Mouse (Mus musculus) midbrain, postnatal 0 days (tissue): Measurements from ENCODE around the gene Ankrd24. TPM values are rescaled to one million over a fixed set of nuclear protein-coding genes. Genes with fewer than 3 reads are reported as not detected.

Experiments
- ATAC-seq: fragments of 200-750 bp; cut with Nextera tagmentation; 2 replicates; pipeline ENCODE4 v1.8.0; 2017; ENCODE audit warnings: moderate number of reproducible peaks, mild to moderate bottlenecking, moderate TSS enrichment, moderate library complexity; ENCODE audit not compliant: low FRiP score
- DNase-seq: peaks from one replicate; pipeline ENCODE4 v3.0.0-alpha.2; 2015; ENCODE audit warnings: low spot score
- H3K27ac ChIP-seq: fragments of 300-500 bp; sonication (generic); 2 replicates; pipeline ENCODE4 v1.5.1; 2014; ENCODE audit warnings: low read depth, mild to moderate bottlenecking, low read length, mixed read lengths
- H3K27me3 ChIP-seq: fragments of 300-500 bp; sonication (generic); 2 replicates; pipeline ENCODE4 v1.6.1; 2014; ENCODE audit warnings: low read length, control low read depth, mixed read lengths; ENCODE audit not compliant: insufficient read depth
- H3K36me3 ChIP-seq: fragments of 300-500 bp; sonication (generic); 2 replicates; pipeline ENCODE4 v1.6.1; 2014; ENCODE audit warnings: low read length, control low read depth, mixed read lengths; ENCODE audit not compliant: insufficient read depth
- H3K4me1 ChIP-seq: fragments of 300-500 bp; sonication (generic); 2 replicates; pipeline ENCODE4 v1.6.1; 2014; ENCODE audit warnings: mild to moderate bottlenecking, control low read depth, antibody characterized with exemption, low read length, mixed read lengths; ENCODE audit not compliant: insufficient read depth
- H3K4me2 ChIP-seq: fragments of 300-500 bp; sonication (generic); 2 replicates; pipeline ENCODE4 v1.6.1; 2014; ENCODE audit warnings: low read depth, mild to moderate bottlenecking, low read length, mixed read lengths; ENCODE audit not compliant: poor library complexity, severe bottlenecking
- H3K4me3 ChIP-seq: fragments of 300-500 bp; sonication (generic); 2 replicates; pipeline ENCODE4 v1.5.1; 2014; ENCODE audit warnings: low read depth, mild to moderate bottlenecking, low read length, moderate library complexity
- H3K9ac ChIP-seq: fragments of 300-500 bp; sonication (generic); replicated peaks from 2 replicates; pipeline ENCODE4 v1.6.1; 2014; ENCODE audit warnings: mild to moderate bottlenecking, low read length, moderate library complexity, mixed read lengths; ENCODE audit not compliant: poor library complexity, severe bottlenecking
- H3K9me3 ChIP-seq: fragments of 300-500 bp; sonication (generic); 2 replicates; pipeline ENCODE4 v1.6.1; 2016; ENCODE audit warnings: low read length, control low read depth
- CTCF ChIP-seq: IDR thresholded peaks from 2 replicates; pipeline ENCODE4 v1.5.1; 2016; ENCODE audit warnings: antibody characterized with exemption, mild to moderate bottlenecking
- WGBS: fragments of 180-500 bp; shearing (Covaris S2); extraction: QIAGEN DNeasy Blood & Tissue Kit; methylation state at CpG from one replicate; pipeline ENCODE4 v1.1.7; 2014; 5-methylcytosine and 5-hydroxymethylcytosine counted together
- polyA plus RNA-seq: library from polyadenylated mRNA; unstranded; fragments of >200 nt; fragmentation: Nextera tagmentation; extraction: Ambion mirVana; gene quantifications from 2 replicates; pipeline ENCODE4 v1.2.1, GENCODE M21; 2015
- total RNA-seq: library from RNA; depleted of rRNA; stranded (reverse); fragments of >200 nt; gene quantifications from 2 replicates; pipeline ENCODE4 v1.2.3, GENCODE M21; 2014

Ankrd24 gene
- total and polyA plus RNA-seq, 2 experiments from 2014 or later, result 14.9 to 100 TPM

DNA sequence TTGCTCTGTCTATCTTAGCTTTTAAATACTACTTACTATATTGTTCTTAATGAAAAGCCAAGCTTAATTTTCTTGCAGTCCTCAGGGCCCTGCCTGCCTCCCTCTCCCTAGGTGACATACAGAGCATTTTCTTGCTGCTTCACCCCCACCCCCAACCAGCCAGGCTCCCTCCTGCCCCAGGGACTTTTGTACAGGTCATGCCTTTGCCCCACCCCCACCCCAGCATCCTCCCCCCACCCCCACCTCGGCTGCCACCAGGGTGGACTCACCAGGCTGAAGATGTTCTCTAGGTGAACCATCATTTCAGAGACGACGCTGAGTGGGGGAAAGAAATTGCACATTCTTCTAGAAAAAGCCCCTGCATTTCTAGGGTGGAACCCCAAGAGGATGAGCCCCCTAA lies 30.0 kb upstream of the Ankrd24 start:
- no peak for TF ChIP-seq CTCF
- WGBS, result 45% methylated on average over 3 of the region's 3 CpGs
- H3K4me2 ChIP-seq, result no peak overlapping the region
- H3K9me3 ChIP-seq, result no peaks in the 10 kb centered on the region
- peaks cover 21% of the 10 kb centered on the region; the same call in 1 of the 2 replicates for H3K4me1 ChIP-seq
- peaks cover 18% of the 10 kb centered on the region for H3K27me3 ChIP-seq
- ATAC-seq (no peak), DNase-seq (no peak)
- no peak overlapping the region for H3K9ac ChIP-seq
- H3K27ac ChIP-seq, result no peak overlapping the region
- H3K36me3 ChIP-seq, result no peaks in the 10 kb centered on the region
- no peak overlapping the region for H3K4me3 ChIP-seq

DNA sequence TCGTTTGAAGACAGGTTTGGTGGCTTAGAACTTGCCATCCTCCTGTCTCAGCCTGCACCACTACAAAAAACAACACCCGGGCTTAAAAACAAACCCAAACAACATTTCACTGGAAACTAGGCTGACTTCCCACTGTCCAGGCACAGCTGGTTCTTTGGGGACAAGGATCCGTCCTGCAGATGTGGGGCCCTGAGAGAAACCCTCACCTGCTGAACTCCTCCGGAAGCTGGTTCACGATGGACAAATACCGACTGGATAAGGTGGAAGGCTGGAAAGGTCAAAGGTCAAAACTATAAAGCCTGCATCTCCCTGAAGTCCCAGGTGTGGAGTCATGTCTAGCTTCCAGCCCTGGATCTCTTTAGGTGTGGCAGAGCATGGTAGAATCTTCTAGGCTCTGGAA lies 29.5 kb upstream of the Ankrd24 start:
- ATAC-seq (no peak), DNase-seq (no peak)
- 72% methylated on average over 6 of the region's 6 CpGs for WGBS
- Histone ChIP-seq H3K27me3 (peaks cover 17% of the 10 kb centered on the region; the same call in 1 of the 2 replicates), H3K4me3 (no peak overlapping the region), H3K36me3 (no peaks in the 10 kb centered on the region), H3K4me2 (no peak overlapping the region), H3K27ac (no peak overlapping the region), H3K9ac (no peak overlapping the region), H3K9me3 (no peaks in the 10 kb centered on the region), H3K4me1 (peaks cover 21% of the 10 kb centered on the region; the same call in 1 of the 2 replicates)
- TF ChIP-seq CTCF, result no peak

DNA sequence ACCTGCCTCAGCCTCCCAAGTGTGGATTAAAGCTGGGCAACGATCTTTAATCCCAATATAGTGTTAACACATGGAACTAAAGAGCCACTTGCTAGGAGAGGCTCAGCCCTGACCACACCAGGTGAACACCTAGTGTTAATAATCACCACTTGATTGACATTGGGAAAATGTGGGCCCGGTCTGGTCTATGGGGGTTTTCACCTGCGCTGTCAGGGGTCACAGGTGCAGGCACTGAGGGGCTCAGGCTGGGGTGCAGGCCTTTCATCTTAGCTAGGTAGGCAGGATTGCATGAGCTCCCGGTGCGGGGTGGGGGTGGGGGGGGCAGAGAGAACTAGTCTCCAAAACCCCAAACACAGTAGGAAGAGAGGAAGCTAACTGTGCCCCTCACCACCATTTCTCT lies 28.7 kb upstream of the Ankrd24 start:
- H3K4me2 ChIP-seq, result no peak overlapping the region
- ATAC-seq (no peak), DNase-seq (no peak)
- H3K36me3 ChIP-seq, result no peaks in the 10 kb centered on the region
- no peak overlapping the region for H3K27ac ChIP-seq
- no peak overlapping the region for H3K9ac ChIP-seq
- no peak overlapping the region for H3K4me3 ChIP-seq
- peaks cover 22% of the 10 kb centered on the region; the same call in 1 of the 2 replicates for H3K4me1 ChIP-seq
- no peaks in the 10 kb centered on the region for H3K9me3 ChIP-seq
- 81% methylated on average over 5 of the region's 5 CpGs for WGBS
- no peak for TF ChIP-seq CTCF
- peaks cover 11% of the 10 kb centered on the region; the same call in 1 of the 2 replicates for H3K27me3 ChIP-seq

DNA sequence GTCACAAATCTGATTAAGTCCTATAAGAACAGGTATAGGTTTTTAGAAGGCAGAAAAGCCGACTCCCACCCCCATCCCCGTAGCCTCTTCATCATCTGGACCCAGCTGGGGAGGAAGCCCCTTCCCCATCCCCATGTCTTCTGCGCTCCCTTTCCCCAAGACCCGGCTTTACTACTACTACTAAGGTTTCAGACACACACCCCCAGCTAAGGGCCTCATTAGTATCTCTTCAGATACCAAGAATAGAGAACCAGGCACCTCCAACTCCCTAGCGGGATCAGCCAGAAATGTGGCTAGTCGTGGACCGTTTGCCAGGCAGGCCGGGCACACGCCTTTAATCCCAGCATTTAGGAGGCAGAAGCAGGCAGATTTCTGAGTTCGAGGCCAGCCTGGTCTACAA lies 28.2 kb upstream of the Ankrd24 start:
- peaks cover 25% of the 10 kb centered on the region; the same call in 1 of the 2 replicates for H3K4me1 ChIP-seq
- H3K9ac ChIP-seq, result no peak overlapping the region
- ATAC-seq (no peak), DNase-seq (no peak)
- H3K9me3 ChIP-seq, result no peaks in the 10 kb centered on the region
- H3K27me3 ChIP-seq, result peaks cover 7% of the 10 kb centered on the region; the same call in 1 of the 2 replicates
- no peak overlapping the region for H3K27ac ChIP-seq
- H3K4me2 ChIP-seq, result no peak overlapping the region
- no peak overlapping the region for H3K4me3 ChIP-seq
- 54% methylated on average over 10 of the region's 10 CpGs for WGBS
- H3K36me3 ChIP-seq, result no peaks in the 10 kb centered on the region
- TF ChIP-seq CTCF, result no peak

DNA sequence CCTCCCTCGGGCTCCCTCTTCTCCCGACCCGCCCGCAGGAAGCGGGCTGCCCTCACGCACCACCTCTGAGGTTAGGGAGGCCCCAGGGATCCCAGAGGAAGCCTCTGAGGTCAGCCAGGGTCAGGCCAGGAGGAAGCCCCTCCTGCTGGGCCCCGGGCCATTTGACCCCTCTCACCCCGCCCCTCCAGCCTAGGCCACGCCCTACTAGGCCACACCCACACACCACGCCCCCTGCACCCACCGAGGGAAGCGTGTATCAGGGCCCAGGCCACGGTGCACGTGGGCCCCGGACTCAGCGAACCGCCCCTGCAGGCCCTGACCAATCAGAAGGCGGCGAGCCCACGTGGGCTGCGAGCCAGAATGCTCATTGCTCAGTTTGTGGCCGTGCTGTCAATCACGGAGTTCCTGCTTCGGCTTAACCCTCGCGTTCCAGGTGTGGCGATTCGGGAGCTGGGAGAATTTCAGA lies 27.6 kb upstream of the Ankrd24 start, which contains the start of gene Tle6:
Gene Tle6 (minus strand): TSS at position 336 of the 466 bp plus-strand sequence.
- no peak for TF ChIP-seq CTCF
- H3K9ac ChIP-seq, result no peak within 1 kb of the TSS
- no peaks in the 10 kb centered on the region for H3K36me3 ChIP-seq
- DNase-seq (peak; percentile 97), ATAC-seq (peak; percentile 76)
- H3K4me3 ChIP-seq, result peak within 1 kb of the TSS; percentile 29
- H3K4me2 ChIP-seq, result peak within 1 kb of the TSS; percentile 81
- no peaks in the 10 kb centered on the region for H3K9me3 ChIP-seq
- H3K27ac ChIP-seq, result no peak within 1 kb of the TSS
- under 1% methylated on average over 25 of the region's 28 CpGs for WGBS
- H3K27me3 ChIP-seq, result peaks cover 3% of the 10 kb centered on the region; the same call in 1 of the 2 replicates
- peaks cover 19% of the 10 kb centered on the region; the same call in 1 of the 2 replicates for H3K4me1 ChIP-seq

DNA sequence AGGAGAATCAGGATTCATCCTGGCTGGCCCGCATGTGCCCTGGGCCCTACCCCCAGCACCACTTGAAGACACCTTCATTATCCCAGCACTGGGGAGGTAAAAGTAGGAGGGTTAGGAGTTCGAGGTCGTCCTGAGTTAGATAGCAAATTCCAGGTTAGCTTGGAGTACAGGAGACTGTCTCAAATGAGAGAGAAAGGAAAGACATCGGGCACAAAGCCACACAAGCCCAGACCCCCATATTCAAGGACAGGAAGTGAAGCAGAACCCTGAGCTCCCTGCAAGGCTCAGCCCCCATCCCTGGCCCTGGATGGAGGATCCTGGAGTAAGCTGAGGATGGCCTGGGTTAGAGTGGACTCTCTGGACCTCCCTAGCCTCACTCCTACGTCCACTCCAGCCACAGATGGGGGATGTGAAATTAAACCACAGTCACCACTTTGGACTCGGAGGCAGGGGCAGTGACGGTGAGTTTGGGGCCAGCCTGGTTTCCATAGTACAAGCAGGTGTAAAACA lies 26.9 kb upstream of the Ankrd24 start:
- peaks cover 3% of the 10 kb centered on the region; the same call in 1 of the 2 replicates for H3K27me3 ChIP-seq
- H3K27ac ChIP-seq, result no peak overlapping the region
- ATAC-seq (no peak), DNase-seq (no peak)
- 12% methylated on average over 7 of the region's 7 CpGs for WGBS
- H3K9me3 ChIP-seq, result no peaks in the 10 kb centered on the region
- peaks cover 15% of the 10 kb centered on the region; the same call in 1 of the 2 replicates for H3K4me1 ChIP-seq
- H3K4me3 ChIP-seq, result no peak overlapping the region
- H3K9ac ChIP-seq, result no peak overlapping the region
- no peaks in the 10 kb centered on the region for H3K36me3 ChIP-seq
- peak overlapping the region; percentile 81 for H3K4me2 ChIP-seq
- TF ChIP-seq CTCF, result no peak
